Mouse (Mus musculus): ENCODE results near the gene Jsrp1. TPM values are rescaled to one million over a fixed set of nuclear protein-coding genes. Genes with fewer than 3 reads are reported as not detected.

The Jsrp1 gene
- not detected in 2 replicates for polyA plus RNA-seq (2012; ENCODE audit: low replicate concordance)

DNA sequence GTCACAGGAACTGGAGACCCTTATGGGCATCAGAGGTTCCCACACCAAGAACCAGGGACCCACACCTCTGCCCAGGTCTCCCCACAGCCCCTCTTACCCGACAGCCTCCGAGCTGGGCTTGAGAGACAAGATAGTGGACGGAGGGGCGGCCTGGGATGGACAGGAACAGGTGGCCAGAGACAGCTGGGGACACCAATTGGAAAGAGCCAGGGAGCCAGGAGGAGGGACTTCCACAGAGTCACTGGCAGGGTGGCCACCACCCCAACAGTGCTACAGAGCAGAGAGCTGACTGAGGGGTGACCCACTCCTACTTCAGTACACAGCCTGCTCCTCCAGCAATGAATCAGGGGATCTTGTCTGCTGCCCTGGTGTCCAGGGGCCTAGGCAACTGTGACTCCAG lies at the start of gene Jsrp1:
TSS of gene Jsrp1 (minus strand) at position 133 of the 400 bp plus-strand sequence.

DNA sequence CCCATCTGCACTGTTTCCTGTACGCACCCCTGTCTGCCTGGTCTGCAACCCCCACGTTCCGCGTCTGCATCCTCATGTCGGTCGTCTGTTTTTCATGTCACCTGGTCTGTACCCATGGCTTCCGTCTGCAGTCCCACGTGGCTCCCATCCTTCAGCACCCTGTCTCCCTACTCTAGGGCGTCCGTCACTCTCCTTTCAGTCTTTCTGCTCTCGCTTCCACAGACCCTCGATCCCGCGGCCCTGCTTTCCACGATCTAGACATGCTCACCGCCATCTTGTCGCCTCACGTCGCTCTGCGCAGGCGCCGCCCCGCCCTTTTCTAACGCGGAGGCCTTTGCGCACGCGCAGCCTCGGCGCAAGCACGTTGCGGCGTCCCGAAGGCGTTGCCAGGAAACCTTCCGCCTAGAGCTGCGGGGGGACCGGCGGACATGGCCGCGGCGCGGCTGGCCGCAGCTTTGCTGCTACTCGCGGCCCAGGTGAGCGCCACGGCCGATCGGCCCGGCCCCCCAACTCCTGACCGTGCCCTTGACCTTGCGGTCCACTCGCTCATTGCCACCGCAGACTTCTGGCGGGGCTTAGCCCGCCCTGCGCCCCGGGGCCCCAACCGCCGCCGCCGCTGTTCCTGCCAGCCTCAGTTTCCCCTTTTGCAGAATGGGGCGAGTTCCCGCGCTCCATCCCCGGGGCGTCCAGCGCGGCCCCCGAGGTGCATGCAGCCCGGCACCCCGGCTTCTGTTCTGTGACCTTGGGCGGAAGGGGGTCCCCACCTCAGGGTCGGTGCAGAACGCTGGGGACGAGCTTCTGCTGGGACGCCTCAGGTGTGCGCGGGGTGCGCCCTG lies 41.8 kb upstream of the Jsrp1 start, which contains the start of the genes Lsm7 and Sppl2b:
TSS of gene Lsm7 (minus strand) at position 297 of the 836 bp plus-strand sequence.
TSS of gene Sppl2b (plus strand) at position 363 of the 836 bp plus-strand sequence.

DNA sequence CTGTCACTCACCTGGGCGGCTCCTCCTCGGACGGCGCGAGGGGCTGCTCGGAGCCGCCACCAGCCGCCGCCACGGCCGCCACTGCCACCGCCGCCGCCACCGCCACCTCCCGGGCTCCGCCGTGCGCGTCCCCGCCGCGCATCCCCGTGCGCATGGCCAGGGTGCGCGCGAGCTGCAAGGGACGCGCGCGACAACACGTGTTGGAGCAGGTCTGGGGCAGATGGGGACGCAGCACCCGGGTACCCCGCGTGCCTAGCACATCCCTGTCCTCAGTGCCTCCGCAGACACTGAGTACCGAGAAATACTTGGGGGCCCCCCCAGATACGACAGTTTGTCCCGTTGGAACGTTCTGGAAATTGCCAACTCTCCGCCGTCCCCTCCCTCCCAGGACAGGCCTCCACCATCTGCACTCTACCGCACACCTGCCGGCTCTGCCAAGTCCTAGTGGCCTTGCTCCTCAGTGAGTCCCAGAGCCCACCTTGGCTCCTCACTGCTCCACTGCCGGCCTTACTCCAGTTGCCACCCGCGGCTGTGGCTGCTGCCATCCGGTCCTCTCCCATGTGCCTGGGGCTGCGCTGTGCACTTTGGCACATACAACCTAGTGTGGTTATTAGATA lies 30.7 kb upstream of the Jsrp1 start, which contains the start of gene Lingo3:
TSS of gene Lingo3 (minus strand) at position 109 of the 617 bp plus-strand sequence.

DNA sequence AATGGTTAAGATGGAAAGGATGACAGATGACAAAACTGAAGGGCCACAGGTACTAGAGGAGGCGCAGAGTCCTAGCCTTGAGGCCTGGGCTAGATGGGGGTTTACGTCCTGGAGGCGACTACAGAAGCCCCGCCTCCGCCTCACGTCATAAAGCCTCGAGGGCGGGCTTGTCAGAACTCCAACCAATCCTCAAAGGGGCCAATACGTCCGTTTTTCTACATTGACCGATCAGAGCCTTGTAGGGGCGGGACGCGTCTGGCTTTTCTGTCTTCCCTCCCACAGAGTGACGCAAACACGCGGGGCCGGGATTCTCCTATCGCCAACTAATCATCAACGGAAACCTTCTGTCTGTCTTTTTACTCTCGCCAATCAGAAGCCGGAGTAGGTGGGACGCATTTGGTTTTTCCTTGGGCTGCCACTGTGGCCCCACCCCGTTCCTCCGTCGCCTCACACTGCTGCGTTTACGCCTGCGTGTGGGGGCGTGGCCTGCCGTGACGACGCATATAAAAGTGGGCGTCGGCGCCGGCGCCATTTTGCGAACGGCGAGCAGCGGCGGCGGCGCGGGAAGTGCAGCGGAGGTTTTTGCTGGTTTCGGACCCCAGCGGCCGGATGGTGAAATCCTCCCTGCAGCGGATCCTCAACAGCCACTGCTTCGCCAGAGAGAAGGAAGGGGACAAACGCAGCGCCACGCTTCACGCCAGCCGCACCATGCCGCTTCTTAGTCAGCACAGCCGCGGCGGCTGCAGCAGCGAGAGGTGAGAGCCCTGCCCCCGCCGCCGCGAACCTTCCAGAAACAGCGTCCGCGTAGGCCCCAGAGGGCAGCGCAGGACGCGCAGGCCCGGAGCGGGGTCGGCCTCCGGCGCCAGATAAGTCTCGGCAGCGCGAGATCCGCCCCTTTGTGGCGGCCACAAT lies 13.1 kb upstream of the Jsrp1 start, which contains the start of gene Oaz1:
TSS of gene Oaz1 (plus strand) at position 506 of the 912 bp plus-strand sequence.

DNA sequence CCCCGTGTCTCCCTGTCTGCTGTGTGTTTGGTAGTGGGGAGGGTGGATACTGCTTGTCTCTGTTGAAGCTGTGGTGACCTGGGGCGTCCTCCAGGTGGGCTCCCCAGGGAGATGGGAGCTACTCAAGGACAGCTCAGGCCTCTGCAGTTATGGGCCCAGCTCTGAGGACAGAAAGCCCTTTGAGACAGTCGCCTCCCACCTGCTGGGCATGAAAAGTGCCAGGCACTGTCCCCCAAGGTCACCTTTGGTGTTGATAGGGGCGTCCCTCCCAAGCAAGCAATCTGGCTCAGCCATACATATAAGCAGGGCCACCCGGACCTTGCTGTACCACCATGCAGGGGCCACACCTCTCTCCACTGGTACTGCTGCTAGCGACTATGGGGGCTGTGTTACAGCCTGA lies 8.4 kb downstream of the Jsrp1 start, which contains the start of gene Amh:
TSS of gene Amh (plus strand) at position 328 of the 400 bp plus-strand sequence.

DNA sequence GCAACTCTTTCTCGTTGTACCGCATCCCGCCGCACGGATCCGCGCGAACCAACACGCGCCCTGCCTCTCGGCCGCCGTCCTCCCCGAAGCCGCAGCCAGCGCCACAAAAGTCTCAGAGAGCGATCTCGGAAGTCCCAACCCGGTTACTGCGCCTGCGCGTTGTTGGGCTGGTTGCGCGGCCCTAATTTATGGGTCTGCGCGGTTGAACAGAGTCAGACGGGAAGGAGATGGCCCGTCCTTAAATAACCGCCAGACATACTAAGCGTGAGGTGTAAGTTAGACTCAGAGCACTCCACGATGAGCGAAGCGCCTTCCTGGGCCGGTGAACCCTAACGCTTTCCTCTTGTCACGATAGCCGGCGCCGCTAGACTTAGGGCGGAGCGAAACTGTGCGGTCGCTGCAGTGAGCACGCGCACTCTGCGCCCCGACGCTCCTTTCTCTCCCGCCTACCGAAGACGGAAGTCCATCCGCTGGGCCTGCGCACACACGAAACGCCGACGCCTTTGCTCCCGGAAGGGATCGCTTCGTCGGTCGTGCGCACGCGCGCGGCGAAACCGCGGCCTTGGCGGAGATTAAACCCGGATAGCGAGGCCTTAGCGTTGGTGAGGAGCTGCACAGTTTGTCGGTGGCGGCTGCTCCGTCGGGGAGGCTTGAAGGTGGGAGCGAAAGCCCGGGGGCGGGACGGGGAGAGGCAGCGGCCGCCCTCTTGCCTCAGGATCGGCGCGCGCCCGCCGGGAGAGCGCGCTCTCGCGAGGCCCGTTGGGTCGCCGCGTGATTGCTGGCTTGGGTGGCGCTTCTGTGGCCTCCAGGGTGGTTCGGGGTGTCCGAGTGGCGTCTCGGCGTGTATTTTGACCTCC lies 14.9 kb downstream of the Jsrp1 start, which contains the start of the genes Sf3a2 and Plekhj1:
TSS of gene Sf3a2 (plus strand) at position 49 of the 857 bp plus-strand sequence.
TSS of gene Plekhj1 (minus strand) at position 477 of the 857 bp plus-strand sequence.

Other genes starting within 250 kb of the Jsrp1 start
- 191 and 227 TPM in 2 replicates for gene Klf16, start 236.2 kb downstream of the Jsrp1 start, polyA plus RNA-seq (2012; ENCODE audit: low replicate concordance)
- 634 and 1,312 TPM in 2 replicates for gene Abhd17a, start 223.2 kb downstream of the Jsrp1 start, polyA plus RNA-seq (2012; ENCODE audit: low replicate concordance)
- 82.3 and 112 TPM in 2 replicates for gene Scamp4, start 210.6 kb downstream of the Jsrp1 start, polyA plus RNA-seq (2012; ENCODE audit: low replicate concordance)
- 31.5 and 42.1 TPM in 2 replicates for gene Adat3, start 210.6 kb downstream of the Jsrp1 start, polyA plus RNA-seq (2012; ENCODE audit: low replicate concordance)
- 1.0 and 3.8 TPM in 2 replicates for gene Gm49322, start 207.5 kb downstream of the Jsrp1 start, polyA plus RNA-seq (2012; ENCODE audit: low replicate concordance)
- gene Csnk1g2, start 190.7 kb downstream of the Jsrp1 start, polyA plus RNA-seq (2012; ENCODE audit: low replicate concordance), result 465 and 492 TPM in 2 replicates
- gene Btbd2, start 156.4 kb downstream of the Jsrp1 start, polyA plus RNA-seq (2012; ENCODE audit: low replicate concordance), result 22.7 and 32.6 TPM in 2 replicates
- gene Mknk2, start 135.4 kb downstream of the Jsrp1 start, polyA plus RNA-seq (2012; ENCODE audit: low replicate concordance), result 655 and 955 TPM in 2 replicates
- gene Mob3a, start 111.5 kb downstream of the Jsrp1 start, polyA plus RNA-seq (2012; ENCODE audit: low replicate concordance), result 20.5 and 25.8 TPM in 2 replicates
- 8.8 and 12.5 TPM in 2 replicates for gene Izumo4, start 111.3 kb downstream of the Jsrp1 start, polyA plus RNA-seq (2012; ENCODE audit: low replicate concordance)
- 30.9 and 34.8 TPM in 2 replicates for gene Ap3d1, start 71.2 kb downstream of the Jsrp1 start, polyA plus RNA-seq (2012; ENCODE audit: low replicate concordance)
- 210 and 242 TPM in 2 replicates for gene Dot1l, start 58.3 kb downstream of the Jsrp1 start, polyA plus RNA-seq (2012; ENCODE audit: low replicate concordance)
- 1,203 and 1,963 TPM in 2 replicates for gene Sf3a2, start 15.3 kb downstream of the Jsrp1 start, polyA plus RNA-seq (2012; ENCODE audit: low replicate concordance)
- 158 and 168 TPM in 2 replicates for gene Plekhj1, start 14.9 kb downstream of the Jsrp1 start, polyA plus RNA-seq (2012; ENCODE audit: low replicate concordance)
- 1.6 and 3.6 TPM in 2 replicates for gene Amh, start 8.3 kb downstream of the Jsrp1 start, polyA plus RNA-seq (2012; ENCODE audit: low replicate concordance)
- 1,955 and 2,032 TPM in 2 replicates for gene Oaz1, start 13.2 kb upstream of the Jsrp1 start, polyA plus RNA-seq (2012; ENCODE audit: low replicate concordance)
- 0.27 and 0.65 TPM in 2 replicates for gene Lingo3, start 30.5 kb upstream of the Jsrp1 start, polyA plus RNA-seq (2012; ENCODE audit: low replicate concordance)
- 82.8 and 101 TPM in 2 replicates for gene Lsm7, start 41.7 kb upstream of the Jsrp1 start, polyA plus RNA-seq (2012; ENCODE audit: low replicate concordance)
- gene Sppl2b, start 41.8 kb upstream of the Jsrp1 start, polyA plus RNA-seq (2012; ENCODE audit: low replicate concordance), result 289 and 463 TPM in 2 replicates
- gene Tmprss9, start 58.4 kb upstream of the Jsrp1 start, polyA plus RNA-seq (2012; ENCODE audit: low replicate concordance), result 0.36 and 1.6 TPM in 2 replicates
- gene Timm13, start 87.5 kb upstream of the Jsrp1 start, polyA plus RNA-seq (2012; ENCODE audit: low replicate concordance), result 135 and 264 TPM in 2 replicates
- 5.7 and 6.6 TPM in 2 replicates for gene Lmnb2, start 104.7 kb upstream of the Jsrp1 start, polyA plus RNA-seq (2012; ENCODE audit: low replicate concordance)
- 5.7 and 9.6 TPM in 2 replicates for gene Gadd45b, start 116.6 kb upstream of the Jsrp1 start, polyA plus RNA-seq (2012; ENCODE audit: low replicate concordance)
- gene Gng7, start 201.4 kb upstream of the Jsrp1 start, polyA plus RNA-seq (2012; ENCODE audit: low replicate concordance), result 0.27 and 0.35 TPM in 2 replicates
- not detected in 2 replicates for gene Diras1, start 212.2 kb upstream of the Jsrp1 start, polyA plus RNA-seq (2012; ENCODE audit: low replicate concordance)
- gene Slc39a3, start 223.9 kb upstream of the Jsrp1 start, polyA plus RNA-seq (2012; ENCODE audit: low replicate concordance), result 13.0 and 21.1 TPM in 2 replicates
- 204 and 220 TPM in 2 replicates for gene Sgta, start 246.7 kb upstream of the Jsrp1 start, polyA plus RNA-seq (2012; ENCODE audit: low replicate concordance)

All from leukemia stem cell, adult 10-12 weeks (primary cell).